ENCODE assay signal across 8 mouse cellular contexts in genomic region chr7:37360171-37360570, GRCm38 (mm10).
DNase-seq lines count a peak whose midpoint lies in the region; ATAC-seq and TF ChIP-seq lines count a peak whose summit lies in the region.

No protein-coding gene starts in this region.

- no peaks in the 10 kb centered on the region for H3K36me3 ChIP-seq in heart, embryonic 11.5 days (ENCODE audit: control insufficient read depth, insufficient read depth, low read length)
- no peaks in the 10 kb centered on the region for H3K36me3 ChIP-seq in thymus, adult 2 months (ENCODE audit: control insufficient read depth, insufficient read depth, low read length)
- H3K36me3 ChIP-seq in midbrain, postnatal 0 days (ENCODE audit: insufficient read depth, low read length): no peaks in the 10 kb centered on the region

- H3K27me3 ChIP-seq in heart, embryonic 11.5 days (ENCODE audit: control insufficient read depth, insufficient read depth, low read length): no peaks in the 10 kb centered on the region
- no peaks in the 10 kb centered on the region for H3K27me3 ChIP-seq in thymus, adult 2 months (ENCODE audit: control insufficient read depth, insufficient read depth, low read length)
- H3K27me3 ChIP-seq in midbrain, postnatal 0 days (ENCODE audit: insufficient read depth, low read length): peaks cover 4% of the 10 kb centered on the region; the same call in 1 of the 2 replicates

- 3% methylated on average over 3 of the region's 3 CpGs for WGBS in heart, embryonic 11.5 days (ENCODE audit: insufficient replicate concordance)
- 29% methylated on average over 3 of the region's 3 CpGs for WGBS in thymus, adult 2 months
- WGBS in midbrain, postnatal 0 days: 17% methylated on average over 3 of the region's 3 CpGs

- 0 out of 2 replicates have a peak, but pooled peaks cover 3% of the 10 kb centered on the region for H3K4me1 ChIP-seq in heart, embryonic 11.5 days (ENCODE audit: control insufficient read depth, insufficient read depth, low read length)
- H3K4me1 ChIP-seq in thymus, adult 2 months (replicated peaks; ENCODE audit: control insufficient read depth, insufficient read depth, low read length): 0 out of 2 replicates have a peak, but pooled peaks cover 2% of the 10 kb centered on the region
- peaks cover 8% of the 10 kb centered on the region; the same call in 1 of the 2 replicates for H3K4me1 ChIP-seq in midbrain, postnatal 0 days (ENCODE audit: insufficient read depth, low read length)

- no peak overlapping the region for H3K4me3 ChIP-seq in heart, embryonic 11.5 days (ENCODE audit: low read depth, low read length)
- no peak overlapping the region for H3K4me3 ChIP-seq in thymus, adult 2 months (ENCODE audit: control insufficient read depth, insufficient read depth, low read length)
- no peak overlapping the region for H3K4me3 ChIP-seq in midbrain, postnatal 0 days (ENCODE audit: low read depth, low read length)

- no peaks in the 10 kb centered on the region for H3K9me3 ChIP-seq in heart, embryonic 11.5 days (replicated peaks; ENCODE audit: control insufficient read depth, low read length)
- H3K9me3 ChIP-seq in midbrain, postnatal 0 days (ENCODE audit: low read length): no peaks in the 10 kb centered on the region

- H3K9ac ChIP-seq in heart, embryonic 11.5 days (ENCODE audit: low read depth, low read length): no peak overlapping the region
- no peak overlapping the region for H3K9ac ChIP-seq in midbrain, postnatal 0 days (replicated peaks; ENCODE audit: low read length, poor library complexity, severe bottlenecking)

- DNase-seq in heart, postnatal 36 days: peak; percentile 37 to 45
- DNase-seq in thymus, adult 2 months: no peak
- DNase-seq in thymus, adult 18-20 months: no peak
- peak; percentile 70 for DNase-seq in embryo, embryonic 11 days
- DNase-seq in midbrain, postnatal 0 days (ENCODE audit: low spot score): peak; percentile 59
- DNase-seq in ovary, postnatal 36 days (ENCODE audit: low spot score): no peak
- DNase-seq in urinary bladder, postnatal 36 days (ENCODE audit: low spot score in 2 of 2): no peak

- intact Hi-C loops in heart, postnatal 36 days (cut with DNase I): no loop called here

- no peak overlapping the region for H3K27ac ChIP-seq in heart, embryonic 11.5 days (ENCODE audit: low read depth, low read length)
- no peak overlapping the region for H3K27ac ChIP-seq in thymus, adult 2 months (ENCODE audit: control insufficient read depth, insufficient read depth, low read length)
- H3K27ac ChIP-seq in midbrain, postnatal 0 days (ENCODE audit: low read depth, low read length): no peak overlapping the region

- no peak for TF ChIP-seq POLR2A in thymus, adult 2 months (IDR thresholded peaks at IDR 0.05; ENCODE audit: control insufficient read depth, extremely low read depth, insufficient read depth, low read length, poor library complexity)

- TF ChIP-seq CTCF in thymus, adult 2 months (IDR thresholded peaks at IDR 0.05; ENCODE audit: borderline replicate concordance, control insufficient read depth, extremely low read depth, insufficient read depth, low read length, poor library complexity): peak; percentile 87; the same call in 1 of the 2 replicates
- TF ChIP-seq CTCF in midbrain, postnatal 0 days (IDR thresholded peaks at IDR 0.05): peak; percentile 99

- no peak overlapping the region for H3K4me2 ChIP-seq in heart, embryonic 11.5 days
- no peak overlapping the region for H3K4me2 ChIP-seq in midbrain, postnatal 0 days (ENCODE audit: low read depth, low read length, poor library complexity, severe bottlenecking)

- ATAC-seq in heart, embryonic 11.5 days (replicated peaks; ENCODE audit: insufficient number of reproducible peaks, low FRiP score, low TSS enrichment): no peak
- ATAC-seq in midbrain, postnatal 0 days (ENCODE audit: low FRiP score): no peak

Comparison
In these comparisons a context has a peak if more than half of its experiments do, and no peak if none do; other contexts are left out.
1. DNase-seq: peak in heart, postnatal 36 days (2 of 2), embryo, embryonic 11 days (single experiment) and midbrain, postnatal 0 days (single experiment); none in thymus, adult 2 months (single experiment), thymus, adult 18-20 months (0 of 2), ovary, postnatal 36 days (single experiment) and urinary bladder, postnatal 36 days (0 of 2).